Mouse (Mus musculus) lung, embryonic 14.5 days (tissue): ENCODE measurements around the gene Cabp2. TPM values are rescaled to one million over a fixed set of nuclear protein-coding genes. Genes with fewer than 3 reads are reported as not detected.
"Not testable (repeated sequence)": the region's sequence is repeated elsewhere in the genome, so short reads cannot be mapped to it uniquely, and the experiment has no call there.

Experiments
- ATAC-seq: fragments of 200-750 bp; cut with Nextera tagmentation; 2 replicates; pipeline ENCODE4 v1.8.0; 2017; ENCODE audit warnings: mild to moderate bottlenecking, moderate TSS enrichment, moderate library complexity; ENCODE audit not compliant: insufficient read depth
- DNase-seq: peaks from one replicate; pipeline ENCODE4 v3.0.0-alpha.2; 2015
- H3K27ac ChIP-seq: fragments of 300-500 bp; sonication (generic); 2 replicates; pipeline ENCODE4 v1.5.1; 2014; ENCODE audit warnings: low read depth, mild to moderate bottlenecking, moderate library complexity
- H3K27me3 ChIP-seq: fragments of 300-500 bp; sonication (generic); 2 replicates; pipeline ENCODE4 v1.6.1; 2014; ENCODE audit warnings: low read length, control low read depth; ENCODE audit not compliant: insufficient read depth
- H3K36me3 ChIP-seq: fragments of 300-500 bp; sonication (generic); 2 replicates; pipeline ENCODE4 v1.6.1; 2014; ENCODE audit warnings: control low read depth; ENCODE audit not compliant: insufficient read depth
- H3K4me1 ChIP-seq: fragments of 300-500 bp; sonication (generic); 2 replicates; pipeline ENCODE4 v1.6.1; 2014; ENCODE audit warnings: antibody characterized with exemption, control low read depth; ENCODE audit not compliant: insufficient read depth
- H3K4me2 ChIP-seq: fragments of 300-500 bp; sonication (generic); 2 replicates; pipeline ENCODE4 v1.6.1; 2014; ENCODE audit warnings: mild to moderate bottlenecking
- H3K4me3 ChIP-seq: fragments of 300-500 bp; sonication (generic); 2 replicates; pipeline ENCODE4 v1.5.1; 2014; ENCODE audit warnings: low read depth, low read length
- H3K9ac ChIP-seq: fragments of 300-500 bp; sonication (generic); 2 replicates; pipeline ENCODE4 v1.6.1; 2014
- H3K9me3 ChIP-seq: fragments of 300-500 bp; sonication (generic); 2 replicates; pipeline ENCODE4 v1.6.1; 2016; ENCODE audit warnings: low read depth, low read length, control low read depth
- CTCF ChIP-seq: IDR thresholded peaks from 2 replicates; pipeline ENCODE4 v1.5.1; 2016; ENCODE audit warnings: antibody characterized with exemption, low read depth
- WGBS: fragments of 180-500 bp; shearing (Covaris S2); extraction: QIAGEN DNeasy Blood & Tissue Kit; methylation state at CpG from one replicate; pipeline ENCODE4 v1.1.7; 2014; 5-methylcytosine and 5-hydroxymethylcytosine counted together
- polyA plus RNA-seq: library from polyadenylated mRNA; unstranded; fragments of >200 nt; fragmentation: Nextera tagmentation; extraction: Ambion mirVana; gene quantifications from 2 replicates; pipeline ENCODE4 v1.2.1, GENCODE M21; 2014

The Cabp2 gene
- polyA plus RNA-seq, 1 experiment from 2014 or later: not detected

DNA sequence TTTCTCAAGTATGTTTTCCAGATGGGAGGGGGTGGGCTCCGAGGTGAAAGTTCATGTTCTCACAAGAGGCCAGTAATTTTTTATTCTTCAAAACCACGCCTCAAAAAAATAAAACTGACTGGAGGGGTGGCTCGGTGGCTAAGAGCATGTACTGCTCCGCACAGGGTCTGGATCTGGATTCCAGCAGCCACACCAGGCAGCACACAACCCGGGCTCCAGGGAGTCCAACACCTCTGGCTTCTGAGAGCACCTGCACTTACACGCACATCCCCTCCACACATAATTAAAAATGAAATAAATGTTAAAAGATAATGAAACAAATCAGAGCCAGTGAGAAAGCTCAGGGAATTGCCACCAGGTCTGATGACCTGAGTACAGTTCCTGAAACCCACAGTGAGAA is 15.1 kb upstream of the Cabp2 start:
- Histone ChIP-seq H3K9ac (no peak overlapping the region), H3K9me3 (no peaks in the 10 kb centered on the region), H3K27me3 (0 out of 2 replicates have a peak, but pooled peaks cover 2% of the 10 kb centered on the region), H3K36me3 (no peaks in the 10 kb centered on the region), H3K4me3 (no peak overlapping the region), H3K4me2 (no peak overlapping the region), H3K4me1 (no peaks in the 10 kb centered on the region), H3K27ac (no peak overlapping the region)
- WGBS: 76% methylated on average over 6 of the region's 6 CpGs
- DNase-seq (no peak), ATAC-seq (no peak)
- no peak for TF ChIP-seq CTCF

- Histone ChIP-seq H3K4me2 (no peak overlapping the region), H3K9ac (no peak overlapping the region), H3K36me3 (no peaks in the 10 kb centered on the region), H3K4me3 (no peak overlapping the region), H3K27ac (no peak overlapping the region), H3K4me1 (no peaks in the 10 kb centered on the region), H3K9me3 (no peaks in the 10 kb centered on the region), H3K27me3 (0 out of 2 replicates have a peak, but pooled peaks cover 2% of the 10 kb centered on the region)
- ATAC-seq: no peak
- no peak for TF ChIP-seq CTCF
- DNase-seq: no peak
Measured at GRCm38 (mm10) chr19:4066877-4067276, 14.5 kb upstream of the Cabp2 start.

DNA sequence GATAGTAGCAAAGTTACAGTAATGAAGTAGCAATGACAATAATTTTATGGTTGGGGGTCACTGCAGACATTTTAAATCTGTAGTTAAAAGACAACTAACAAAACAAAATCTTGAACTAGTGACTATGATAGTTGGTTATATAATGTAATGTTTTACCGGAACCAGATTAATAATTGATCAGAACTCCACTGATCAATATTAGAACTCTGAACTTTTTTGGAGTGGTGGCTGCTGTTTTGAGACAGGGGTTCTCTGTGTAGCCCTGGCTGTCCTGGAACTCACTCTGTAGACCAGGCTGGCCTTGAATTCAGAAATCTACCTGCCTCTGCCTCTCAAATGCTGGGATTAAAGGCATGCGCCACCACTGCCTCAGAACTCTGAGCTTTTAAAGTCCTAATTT is 13.1 kb upstream of the Cabp2 start:
- WGBS: 85% methylated on average over 2 of the region's 2 CpGs
- not testable (repeated sequence) for H3K4me3 ChIP-seq, H3K27ac ChIP-seq, DNase-seq, H3K9ac ChIP-seq, H3K36me3 ChIP-seq, ATAC-seq, H3K4me2 ChIP-seq, H3K4me1 ChIP-seq, H3K27me3 ChIP-seq, H3K9me3 ChIP-seq

GRCm38 (mm10) chr19:4068717-4069410 is 12.5 kb upstream of the Cabp2 start:
- Histone ChIP-seq H3K4me1 (no peaks in the 10 kb centered on the region), H3K27me3 (0 out of 2 replicates have a peak, but pooled peaks cover 2% of the 10 kb centered on the region), H3K4me3 (no peak overlapping the region), H3K9me3 (no peaks in the 10 kb centered on the region), H3K9ac (no peak overlapping the region), H3K4me2 (no peak overlapping the region), H3K36me3 (no peaks in the 10 kb centered on the region), H3K27ac (no peak overlapping the region)
- ATAC-seq: no peak
- DNase-seq: no peak
- 49% methylated on average over 15 of the region's 15 CpGs for WGBS
- no peak for TF ChIP-seq CTCF

DNA sequence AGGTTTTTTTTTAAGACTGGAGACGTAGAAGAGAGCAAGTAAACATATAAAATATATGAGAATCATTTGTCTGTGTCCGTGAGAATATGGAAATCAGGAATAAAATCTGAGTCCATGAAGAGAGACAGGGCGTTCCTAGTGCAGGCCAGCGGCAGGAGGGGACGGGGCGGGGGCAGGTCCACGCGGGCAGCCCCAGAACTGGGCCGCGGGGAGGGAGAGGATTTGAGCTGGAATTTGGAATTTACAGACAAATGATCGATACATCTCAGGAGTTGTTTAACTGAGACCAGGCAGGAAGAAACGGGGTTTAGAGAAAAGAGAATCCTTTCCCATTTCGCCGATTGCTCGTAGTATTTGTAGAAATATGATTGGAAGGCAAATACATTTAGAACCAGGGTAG is 11.1 kb upstream of the Cabp2 start:
- H3K27me3 ChIP-seq: 0 out of 2 replicates have a peak, but pooled peaks cover 2% of the 10 kb centered on the region
- H3K27ac ChIP-seq: no peak overlapping the region
- no peak overlapping the region for H3K9ac ChIP-seq
- no peak for TF ChIP-seq CTCF
- H3K36me3 ChIP-seq: no peaks in the 10 kb centered on the region
- ATAC-seq (no peak), DNase-seq (no peak)
- 63% methylated on average over 15 of the region's 15 CpGs for WGBS
- no peak overlapping the region for H3K4me2 ChIP-seq
- no peaks in the 10 kb centered on the region for H3K9me3 ChIP-seq
- H3K4me3 ChIP-seq: no peak overlapping the region
- H3K4me1 ChIP-seq: no peaks in the 10 kb centered on the region

DNA sequence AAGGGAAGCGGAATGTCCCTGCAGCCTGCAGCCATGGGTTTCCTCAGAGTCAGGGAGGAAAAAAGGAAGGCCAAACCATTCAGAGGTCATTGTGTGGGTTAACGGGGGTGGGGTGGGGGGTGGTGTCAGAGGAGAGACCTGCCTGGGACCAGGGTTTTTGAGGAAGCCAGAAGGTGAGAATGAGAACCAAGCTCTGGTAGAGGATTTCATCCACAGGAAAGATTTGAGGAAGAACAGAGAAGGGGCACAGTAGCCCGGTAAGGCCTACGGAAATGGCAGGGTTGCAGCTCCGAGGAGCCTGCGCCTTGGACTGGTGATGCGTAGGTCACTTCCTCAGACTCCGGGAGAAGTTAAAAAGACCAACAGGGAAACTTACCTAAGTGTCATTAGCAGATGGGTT is 10.6 kb upstream of the Cabp2 start:
- 76% methylated on average over 8 of the region's 8 CpGs for WGBS

GRCm38 (mm10) chr19:4071406-4071805 is 10.0 kb upstream of the Cabp2 start:
- Histone ChIP-seq H3K4me1 (no peaks in the 10 kb centered on the region), H3K27me3 (0 out of 2 replicates have a peak, but pooled peaks cover 2% of the 10 kb centered on the region), H3K4me2 (no peak overlapping the region), H3K9ac (no peak overlapping the region), H3K27ac (no peak overlapping the region), H3K4me3 (no peak overlapping the region), H3K36me3 (no peaks in the 10 kb centered on the region), H3K9me3 (no peaks in the 10 kb centered on the region)
- DNase-seq (no peak), ATAC-seq (no peak)
- no peak for TF ChIP-seq CTCF
- 88% methylated on average over 6 of the region's 6 CpGs for WGBS

More for the DNA sequence above, 10.6 kb upstream of the Cabp2 start:
- Histone ChIP-seq H3K4me1 (no peaks in the 10 kb centered on the region), H3K36me3 (no peaks in the 10 kb centered on the region), H3K9me3 (no peaks in the 10 kb centered on the region), H3K27ac (no peak overlapping the region), H3K27me3 (0 out of 2 replicates have a peak, but pooled peaks cover 2% of the 10 kb centered on the region), H3K4me3 (no peak overlapping the region), H3K4me2 (no peak overlapping the region), H3K9ac (no peak overlapping the region)
- no peak for TF ChIP-seq CTCF
- DNase-seq (no peak), ATAC-seq (no peak)
